Mouse (Mus musculus): ENCODE measurements around the gene Zbtb34. TPM values are rescaled to one million over a fixed set of nuclear protein-coding genes. Genes with fewer than 3 reads are reported as not detected.

The Zbtb34 gene
- 13.7 and 20.6 TPM in 2 replicates for total RNA-seq (2014; fragmentation: Nextera tagmentation)
- 3.1 and 3.5 TPM in 2 replicates for total RNA-seq (2017)

DNA sequence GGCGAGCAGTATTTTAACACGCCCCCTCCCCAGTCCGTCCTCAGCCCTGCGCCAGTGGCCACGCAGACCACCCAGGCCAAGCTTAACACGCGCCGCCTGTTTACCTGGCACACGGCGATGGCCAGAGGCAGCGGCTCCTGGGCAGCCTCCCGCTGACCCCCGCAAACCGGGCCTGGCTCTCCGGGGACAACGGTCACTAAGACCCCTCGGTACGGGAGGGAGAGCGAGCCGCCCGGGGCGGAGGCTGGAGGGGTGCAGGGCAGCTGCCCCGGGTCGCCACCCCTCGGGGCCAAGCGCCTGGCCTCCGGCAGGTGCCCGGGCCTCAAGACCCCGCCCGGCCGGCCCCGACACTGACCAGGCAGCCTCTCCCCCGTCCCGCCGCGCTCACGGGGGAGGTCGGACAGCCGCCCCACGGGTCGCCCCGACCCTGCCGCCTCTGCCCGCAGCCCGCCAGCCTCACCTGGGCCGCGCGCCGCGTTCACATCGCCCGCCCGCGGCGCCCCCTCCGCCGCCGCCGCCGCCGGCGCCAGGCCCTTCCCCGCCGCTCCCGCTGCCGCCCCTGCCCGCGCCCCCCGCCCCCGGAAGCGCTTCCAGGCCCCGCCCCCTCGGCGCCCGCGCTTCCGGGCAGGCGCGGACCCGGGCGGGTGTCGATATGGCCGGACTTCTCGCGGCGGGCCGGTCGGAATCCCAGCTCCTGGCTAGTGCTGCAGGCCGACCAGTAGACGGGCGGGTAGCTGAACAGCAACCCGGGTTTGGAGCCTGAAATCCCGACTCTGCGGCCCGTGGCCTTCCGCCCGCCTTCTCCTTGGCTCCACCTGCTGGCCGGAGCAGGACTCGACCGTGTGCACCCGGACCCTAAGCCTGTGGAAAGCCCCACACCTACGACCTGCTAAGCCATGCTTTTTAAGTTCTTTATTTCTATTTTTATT is at the start of gene Zbtb34:
Gene Zbtb34 (minus strand): TSS at position 554 of the 929 bp plus-strand sequence.
- ATAC-seq (replicated peaks; ENCODE audit: low FRiP score, low TSS enrichment, poor library complexity, severe bottlenecking) = peak; percentile 70

DNA sequence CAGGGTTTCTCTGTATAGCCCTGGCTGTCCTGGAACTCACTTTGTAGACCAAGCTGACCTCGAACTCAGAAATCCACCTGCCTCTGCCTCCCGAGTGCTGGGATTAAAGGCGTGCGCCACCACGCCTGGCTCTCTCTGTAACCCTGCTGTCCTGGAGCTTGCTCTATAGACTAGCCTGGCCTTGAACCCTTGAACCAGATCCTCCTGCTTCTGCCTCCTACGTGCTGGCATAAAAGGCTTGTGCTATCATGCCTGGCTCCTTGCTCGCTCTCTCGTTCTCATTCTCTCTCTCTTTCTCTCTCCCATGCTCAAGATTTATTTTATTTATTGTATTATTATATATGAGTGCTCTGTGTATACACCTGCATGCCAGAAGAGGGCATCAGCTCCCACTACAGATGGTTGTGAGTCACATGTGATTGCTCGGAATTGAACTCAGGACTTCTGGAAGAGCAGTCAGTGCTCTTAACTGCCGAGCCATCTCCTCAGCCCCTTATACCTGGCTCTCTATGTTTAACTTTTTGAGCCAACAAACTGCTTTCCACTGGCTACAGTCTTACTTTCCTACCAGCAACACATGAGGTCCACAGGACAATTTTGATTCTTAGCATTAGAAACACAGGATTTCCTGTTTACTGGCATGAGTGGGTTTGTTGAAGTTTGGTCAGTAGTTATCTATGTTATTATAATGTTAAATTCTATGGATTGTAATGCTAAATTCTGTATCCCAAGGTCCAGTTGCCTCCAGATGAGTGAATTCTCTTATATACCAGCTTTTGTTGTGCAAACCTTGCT is 47.0 kb upstream of the Zbtb34 start:
- ATAC-seq (replicated peaks; ENCODE audit: low FRiP score, low TSS enrichment, poor library complexity, severe bottlenecking) = no peak

DNA sequence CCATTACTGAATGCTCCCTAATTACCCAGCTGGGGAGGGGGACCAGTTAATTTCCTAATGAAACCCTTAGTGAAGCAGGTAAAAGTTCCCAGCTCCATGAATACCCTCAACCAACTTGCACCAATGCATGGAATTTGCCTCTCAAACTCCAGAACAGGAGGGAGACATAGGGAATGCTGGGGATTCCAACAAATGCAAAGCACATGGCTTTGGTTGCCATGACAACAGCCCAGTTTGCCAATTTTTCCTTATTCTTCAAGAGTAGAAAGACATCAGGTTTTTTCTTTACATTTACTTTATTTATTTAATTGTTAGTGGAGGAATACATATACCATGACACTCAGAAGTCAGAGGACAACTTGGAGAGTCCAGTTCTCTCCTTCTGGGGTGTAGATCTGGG is 44.8 kb upstream of the Zbtb34 start:
- ATAC-seq (replicated peaks; ENCODE audit: low FRiP score, low TSS enrichment, poor library complexity, severe bottlenecking) = no peak

DNA sequence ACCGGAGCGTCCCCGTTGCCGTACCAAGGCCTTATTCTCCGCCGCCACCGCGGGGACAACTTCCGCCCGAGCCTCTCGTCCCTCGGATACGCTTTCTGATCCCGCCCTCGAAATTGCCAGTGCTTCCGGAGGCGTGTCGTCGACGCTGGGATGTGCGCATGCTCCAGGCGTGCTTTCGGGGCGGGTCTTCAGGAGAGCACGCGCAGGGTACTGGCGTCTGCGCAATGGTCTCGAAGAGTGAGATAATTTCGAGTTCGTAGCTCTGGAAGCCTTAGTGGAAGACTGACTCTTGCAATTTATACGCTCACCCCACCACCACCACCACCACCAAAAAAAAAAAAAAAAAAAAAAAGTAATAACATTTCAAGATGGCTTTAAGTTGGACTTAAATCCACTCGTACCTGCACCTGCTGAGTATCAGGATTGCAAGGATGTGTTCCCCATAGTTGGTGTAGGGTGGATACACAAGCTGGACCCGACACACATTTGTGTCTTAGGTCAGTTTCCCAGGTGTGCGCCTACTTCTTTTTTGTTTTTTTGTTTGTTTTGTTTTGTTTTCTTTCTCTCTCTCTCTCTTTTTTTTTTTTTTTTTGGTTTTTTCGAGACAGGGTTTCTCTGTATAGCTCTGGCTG is 37.5 kb upstream of the Zbtb34 start, which contains the start of gene Zbtb43:
Gene Zbtb43 (minus strand): TSS at position 94 of the 632 bp plus-strand sequence.
- ATAC-seq (replicated peaks; ENCODE audit: low FRiP score, low TSS enrichment, poor library complexity, severe bottlenecking) = peak; percentile 95

GRCm38 (mm10) chr2:33467546-33468465 is 36.7 kb upstream of the Zbtb34 start:
- ATAC-seq (replicated peaks; ENCODE audit: low FRiP score, low TSS enrichment, poor library complexity, severe bottlenecking) = 0 out of 2 replicates have a peak, but pooled peaks have one; percentile 20

- ATAC-seq (replicated peaks; ENCODE audit: low FRiP score, low TSS enrichment, poor library complexity, severe bottlenecking) = no peak
These were observed 34.8 kb upstream of the Zbtb34 start for GRCm38 (mm10) chr2:33465966-33466365.

- no peak for ATAC-seq (replicated peaks; ENCODE audit: low FRiP score, low TSS enrichment, poor library complexity, severe bottlenecking)
These were observed 34.1 kb upstream of the Zbtb34 start for GRCm38 (mm10) chr2:33465215-33465614.

GRCm38 (mm10) chr2:33462066-33462465 is 30.9 kb upstream of the Zbtb34 start:
- ATAC-seq (replicated peaks; ENCODE audit: low FRiP score, low TSS enrichment, poor library complexity, severe bottlenecking) = no peak

DNA sequence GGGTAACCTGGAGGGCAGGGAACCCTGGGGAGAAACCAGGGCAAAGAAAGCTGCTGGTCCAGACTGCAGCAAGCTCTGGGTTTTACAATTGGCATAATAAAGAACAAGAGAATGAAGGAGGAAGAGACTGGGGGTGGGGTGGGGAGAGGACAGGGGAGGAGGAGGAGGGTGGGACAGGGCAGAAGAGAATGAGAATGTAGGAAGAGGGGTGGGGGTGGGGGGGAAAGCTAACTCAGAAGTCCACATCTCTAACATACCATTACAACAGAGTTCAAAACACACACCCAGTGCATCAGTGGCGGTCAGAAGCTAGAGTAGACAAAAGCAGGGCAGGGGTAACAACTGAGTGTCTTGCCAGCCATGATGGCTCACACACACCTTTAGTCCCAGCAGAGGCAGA is 29.9 kb upstream of the Zbtb34 start:
- no peak for ATAC-seq (replicated peaks; ENCODE audit: low FRiP score, low TSS enrichment, poor library complexity, severe bottlenecking)

GRCm38 (mm10) chr2:33459660-33460059 is 28.5 kb upstream of the Zbtb34 start:
- ATAC-seq (replicated peaks; ENCODE audit: low FRiP score, low TSS enrichment, poor library complexity, severe bottlenecking) = peak; percentile 96

GRCm38 (mm10) chr2:33456696-33457095 is 25.6 kb upstream of the Zbtb34 start:
- no peak for ATAC-seq (replicated peaks; ENCODE audit: low FRiP score, low TSS enrichment, poor library complexity, severe bottlenecking)

DNA sequence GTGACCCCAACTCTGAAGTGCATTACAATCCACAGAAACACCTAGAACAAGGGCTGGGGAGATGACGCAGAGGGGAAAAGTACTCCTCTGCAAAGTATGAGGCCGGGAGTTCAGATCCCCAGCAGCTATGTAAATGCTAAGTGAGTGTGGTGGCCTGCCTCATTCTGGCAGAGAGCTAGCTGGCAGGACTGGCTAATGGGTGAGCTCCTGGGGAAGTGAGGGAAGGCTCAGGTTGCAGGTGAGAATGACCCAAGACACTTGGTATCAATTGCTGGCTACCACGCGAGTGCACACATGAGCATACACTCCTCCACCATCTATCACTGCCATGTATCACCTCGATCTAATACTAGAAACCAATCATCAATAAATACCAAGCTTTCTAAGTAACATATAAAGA is 25.1 kb upstream of the Zbtb34 start:
- ATAC-seq (replicated peaks; ENCODE audit: low FRiP score, low TSS enrichment, poor library complexity, severe bottlenecking) = no peak

DNA sequence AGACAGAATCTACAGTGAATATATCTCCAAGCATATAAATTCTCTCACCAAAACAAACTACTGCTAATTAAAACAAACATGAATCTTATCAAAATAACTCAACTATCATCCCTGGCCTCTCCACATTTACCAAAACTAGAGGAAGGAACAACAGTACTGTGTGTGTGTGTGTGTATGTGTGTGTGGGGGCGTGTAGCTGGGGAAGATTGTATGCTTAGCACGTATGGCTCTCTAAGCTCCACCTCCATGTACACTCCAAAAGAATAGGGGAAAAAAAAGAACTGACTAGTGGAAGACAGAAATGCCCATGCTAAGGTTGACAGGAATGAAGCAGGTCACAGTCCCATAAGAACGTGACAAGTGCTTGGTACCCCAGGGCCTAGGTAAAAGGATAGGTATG is 24.2 kb upstream of the Zbtb34 start:
- no peak for ATAC-seq (replicated peaks; ENCODE audit: low FRiP score, low TSS enrichment, poor library complexity, severe bottlenecking)

GRCm38 (mm10) chr2:33454816-33455215 is 23.7 kb upstream of the Zbtb34 start:
- ATAC-seq (replicated peaks; ENCODE audit: low FRiP score, low TSS enrichment, poor library complexity, severe bottlenecking) = no peak

GRCm38 (mm10) chr2:33453476-33453875 is 22.4 kb upstream of the Zbtb34 start:
- no peak for ATAC-seq (replicated peaks; ENCODE audit: low FRiP score, low TSS enrichment, poor library complexity, severe bottlenecking)

DNA sequence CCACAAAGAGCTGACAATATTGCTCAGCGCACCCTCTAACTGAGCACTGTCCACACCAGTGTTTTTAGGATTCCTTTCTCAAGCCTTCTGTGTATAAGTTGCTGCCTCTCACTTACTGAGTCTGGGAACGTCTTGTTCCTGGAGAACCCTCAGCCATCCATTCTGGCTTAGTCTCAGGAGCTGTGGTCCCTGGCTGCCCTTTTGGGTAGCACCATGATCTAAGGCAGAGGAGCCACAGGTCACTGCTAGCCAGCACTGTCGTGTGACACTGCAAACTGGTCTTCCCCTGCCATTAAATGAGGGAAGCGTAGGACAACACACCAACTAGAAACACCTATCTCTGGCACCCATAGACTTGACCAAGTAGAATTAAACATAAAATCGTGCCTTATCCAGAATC is 21.6 kb upstream of the Zbtb34 start:
- no peak for ATAC-seq (replicated peaks; ENCODE audit: low FRiP score, low TSS enrichment, poor library complexity, severe bottlenecking)

DNA sequence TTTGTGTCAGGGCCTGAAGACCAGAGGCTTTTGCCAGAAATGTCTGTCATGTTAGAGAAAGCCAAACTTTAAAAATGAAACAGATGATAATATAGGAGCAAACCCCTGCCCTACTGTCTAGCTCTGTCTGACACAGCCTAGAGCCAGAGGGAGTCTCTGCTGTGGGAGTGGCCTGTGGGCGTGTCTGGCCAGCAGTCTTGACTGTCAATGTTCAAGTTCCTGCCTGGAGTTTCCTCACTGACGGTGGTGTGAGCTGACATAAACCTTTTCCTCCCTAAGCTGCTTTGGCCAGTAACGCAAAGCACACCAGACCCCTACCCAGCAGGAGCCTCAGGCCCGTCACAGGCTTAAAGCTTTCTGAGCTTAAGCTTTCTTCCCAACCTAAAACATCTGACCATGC is 21.0 kb upstream of the Zbtb34 start:
- ATAC-seq (replicated peaks; ENCODE audit: low FRiP score, low TSS enrichment, poor library complexity, severe bottlenecking) = peak; percentile 73

- no peak for ATAC-seq (replicated peaks; ENCODE audit: low FRiP score, low TSS enrichment, poor library complexity, severe bottlenecking)
These were observed 20.2 kb upstream of the Zbtb34 start for GRCm38 (mm10) chr2:33451038-33451978.
